Mouse (Mus musculus) yolk sac, embryonic 10.5 days (tissue): ENCODE data around the gene Olfr1137.

Source experiments
- DNase-seq: peaks from one replicate; pipeline ENCODE4 v3.0.0-alpha.2; 2017; ENCODE audit warnings: low spot score

Gene Olfr1137

DNA sequence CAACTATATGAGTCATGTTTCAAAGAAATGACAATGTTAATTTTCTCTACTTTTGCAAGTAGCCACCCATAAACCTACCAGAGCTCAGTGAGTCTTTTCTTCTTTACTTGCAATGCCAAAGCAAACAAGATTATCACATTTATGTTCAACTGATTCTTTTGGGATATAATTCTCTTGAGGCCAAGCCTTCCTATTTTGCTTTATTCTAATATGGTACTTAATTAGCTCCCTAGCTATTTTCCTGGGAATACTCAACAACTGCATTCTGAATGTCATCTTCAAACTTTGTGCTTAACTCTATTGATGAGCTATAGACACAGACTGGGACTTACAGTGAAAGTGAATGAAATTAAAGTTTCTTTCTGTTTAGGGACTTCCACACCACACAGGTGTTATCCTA, at the start of gene Olfr1137:
Olfr1137 (minus strand) TSS at position 101 of the 400 bp plus-strand sequence.
- DNase-seq, result no peak

- DNase-seq, result no peak
These were observed 40.9 kb upstream of the Olfr1137 start, which contains the start of gene Olfr1141 for GRCm38 (mm10) chr2:87753891-87754290. TSS of gene Olfr1141 (minus strand) at chr2:87753991.

DNA sequence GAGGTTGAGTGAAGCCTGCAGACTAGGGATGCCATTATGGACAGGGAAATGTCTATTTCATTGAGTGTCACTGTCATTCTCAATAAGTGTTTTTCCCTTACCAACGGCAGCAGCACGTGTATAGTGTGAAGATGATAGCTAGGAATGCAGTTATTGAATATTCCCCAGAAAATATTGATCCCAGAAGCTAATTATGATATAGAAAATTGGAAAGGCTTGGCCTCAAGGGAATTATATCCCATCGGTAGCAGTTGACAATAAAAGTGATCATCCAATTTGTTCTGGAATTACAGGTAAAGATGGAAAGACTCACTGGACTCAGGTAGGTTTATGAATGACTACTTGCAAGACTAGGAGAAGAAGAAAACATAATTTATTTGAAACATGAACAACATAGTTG, 30.5 kb upstream of the Olfr1137 start, which contains the start of gene Olfr1140:
Olfr1140 (plus strand) TSS at position 301 of the 400 bp plus-strand sequence.
- DNase-seq, result no peak

DNA sequence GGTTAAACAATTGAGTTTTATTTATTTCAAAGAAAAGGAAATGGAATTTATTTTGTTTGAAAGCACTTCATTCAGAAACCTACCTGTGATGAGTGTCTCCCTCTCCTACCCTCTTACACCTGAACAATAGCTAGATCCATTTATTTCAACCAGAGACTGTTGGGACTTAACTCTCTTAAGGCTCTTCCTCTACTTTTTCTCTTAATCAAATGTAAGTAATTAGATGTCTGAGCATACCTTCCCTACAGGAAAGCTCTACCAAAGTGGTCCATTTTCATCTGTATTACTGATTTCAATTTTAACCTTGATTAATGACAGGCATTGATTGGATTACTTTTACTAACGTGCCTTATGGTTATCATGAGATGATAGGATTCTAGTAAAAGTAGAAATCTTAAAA, 26.9 kb upstream of the Olfr1137 start, which contains the start of gene Olfr1138:
Olfr1138 (minus strand) TSS at position 101 of the 400 bp plus-strand sequence.
- no peak for DNase-seq

- no peak for DNase-seq
These were observed 19.1 kb downstream of the Olfr1137 start, which contains the start of gene Olfr1136 for GRCm38 (mm10) chr2:87693847-87694246. TSS of gene Olfr1136 (minus strand) at chr2:87693947.

- no peak for DNase-seq
These were observed 39.4 kb downstream of the Olfr1137 start, which contains the start of gene Olfr1135 for GRCm38 (mm10) chr2:87673564-87673963. TSS of gene Olfr1135 (minus strand) at chr2:87673664.
